Mouse (Mus musculus): ENCODE results near the gene Pxdn. TPM values are rescaled to one million over a fixed set of nuclear protein-coding genes. Genes with fewer than 3 reads are reported as not detected.

Gene Pxdn
- polyA plus RNA-seq, 1 experiment from 2014 or later, result 128 TPM

GRCm38 (mm10) chr12:30023491-30023890 is 86.1 kb downstream of the Pxdn start:
- DNase-seq (ENCODE audit: low spot score), result no peak
- WGBS, result 31% methylated on average over 3 of the region's 3 CpGs
- Histone ChIP-seq H3K4me2 (ENCODE audit: low read depth, low read length) (no peak overlapping the region), H3K36me3 (ENCODE audit: control insufficient read depth, insufficient read depth, low read length) (0 out of 2 replicates have a peak, but pooled peaks cover 6% of the 10 kb centered on the region), H3K4me3 (ENCODE audit: low read depth, low read length) (no peak overlapping the region), H3K4me1 (ENCODE audit: control insufficient read depth, insufficient read depth, low read length) (no peaks in the 10 kb centered on the region; the same call in 1 of the 2 replicates), H3K27ac (replicated peaks; ENCODE audit: low read depth, low read length) (no peak overlapping the region), H3K9ac (ENCODE audit: low read depth, low read length) (no peak overlapping the region), H3K27me3 (replicated peaks; ENCODE audit: control insufficient read depth, insufficient read depth, low read length) (no peaks in the 10 kb centered on the region), H3K9me3 (ENCODE audit: control insufficient read depth, low read length) (no peaks in the 10 kb centered on the region)
- ATAC-seq (ENCODE audit: low read depth), result no peak

DNA sequence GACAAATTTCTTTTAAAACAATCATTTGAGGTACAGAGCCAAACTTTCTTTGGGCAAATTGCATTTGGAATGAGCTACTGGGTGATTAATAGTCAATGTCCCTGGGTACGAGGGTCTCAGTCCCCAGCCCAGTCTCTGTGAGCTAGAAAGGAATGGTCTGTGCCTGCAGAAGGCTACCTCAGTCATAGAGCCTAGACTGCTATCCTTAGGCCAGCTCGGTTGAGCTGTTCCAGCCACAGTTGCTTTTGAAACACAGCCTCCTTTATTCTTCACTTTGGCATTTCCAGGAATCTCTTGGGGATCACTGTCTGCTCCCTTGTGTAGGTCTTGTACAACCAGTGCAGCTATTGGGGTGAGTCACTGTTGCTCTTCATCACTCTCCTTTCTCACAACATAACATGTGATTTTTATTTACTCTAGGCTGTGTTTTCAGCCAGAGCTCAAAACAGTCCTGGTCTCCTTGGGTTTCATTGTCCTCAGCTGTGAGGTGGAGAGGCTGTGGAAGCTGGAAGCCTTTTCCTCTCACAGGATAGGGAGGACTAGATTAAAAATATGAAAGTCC is 86.9 kb downstream of the Pxdn start:
- no peaks in the 10 kb centered on the region; the same call in 1 of the 2 replicates for H3K4me1 ChIP-seq (ENCODE audit: control insufficient read depth, insufficient read depth, low read length)
- no peak overlapping the region for H3K4me2 ChIP-seq (ENCODE audit: low read depth, low read length)
- H3K9ac ChIP-seq (ENCODE audit: low read depth, low read length), result no peak overlapping the region
- no peak for ATAC-seq (ENCODE audit: low read depth)
- no peak overlapping the region for H3K4me3 ChIP-seq (ENCODE audit: low read depth, low read length)
- no peaks in the 10 kb centered on the region for H3K9me3 ChIP-seq (ENCODE audit: control insufficient read depth, low read length)
- 44% methylated on average over 2 of the region's 2 CpGs for WGBS
- H3K36me3 ChIP-seq (ENCODE audit: control insufficient read depth, insufficient read depth, low read length), result 0 out of 2 replicates have a peak, but pooled peaks cover 4% of the 10 kb centered on the region
- no peak overlapping the region for H3K27ac ChIP-seq (replicated peaks; ENCODE audit: low read depth, low read length)
- no peak for DNase-seq (ENCODE audit: low spot score)
- no peaks in the 10 kb centered on the region for H3K27me3 ChIP-seq (replicated peaks; ENCODE audit: control insufficient read depth, insufficient read depth, low read length)

- Histone ChIP-seq H3K9ac (ENCODE audit: low read depth, low read length) (no peak overlapping the region), H3K9me3 (ENCODE audit: control insufficient read depth, low read length) (no peaks in the 10 kb centered on the region), H3K27me3 (replicated peaks; ENCODE audit: control insufficient read depth, insufficient read depth, low read length) (no peaks in the 10 kb centered on the region), H3K27ac (replicated peaks; ENCODE audit: low read depth, low read length) (no peak overlapping the region), H3K4me3 (ENCODE audit: low read depth, low read length) (no peak overlapping the region), H3K4me2 (ENCODE audit: low read depth, low read length) (no peak overlapping the region), H3K36me3 (ENCODE audit: control insufficient read depth, insufficient read depth, low read length) (no peaks in the 10 kb centered on the region), H3K4me1 (ENCODE audit: control insufficient read depth, insufficient read depth, low read length) (no peaks in the 10 kb centered on the region; the same call in 1 of the 2 replicates)
- no peak for ATAC-seq (ENCODE audit: low read depth)
- WGBS, result 57% methylated on average over 3 of the region's 3 CpGs
- DNase-seq (ENCODE audit: low spot score), result no peak
These were observed 90.4 kb downstream of the Pxdn start for GRCm38 (mm10) chr12:30027721-30028340.

DNA sequence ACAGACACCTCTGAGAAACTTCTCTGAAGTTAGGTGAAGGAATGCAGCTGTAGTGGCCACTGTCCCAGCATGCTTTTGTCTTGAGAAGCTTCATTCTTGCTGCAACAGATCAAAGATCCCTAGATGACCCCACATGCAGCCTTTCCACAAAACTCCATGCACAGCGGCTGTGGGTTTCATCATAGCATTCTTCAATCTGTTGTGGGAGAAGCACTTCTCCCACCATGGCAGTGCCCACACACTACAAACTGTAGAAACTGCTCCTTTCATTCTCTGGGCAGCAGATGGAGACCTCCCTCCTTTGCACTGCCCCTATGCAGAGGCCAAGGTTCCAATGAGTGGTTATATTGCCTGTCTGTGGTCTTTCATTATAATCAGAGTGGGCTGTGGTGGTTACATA is 91.7 kb downstream of the Pxdn start:
- Histone ChIP-seq H3K4me3 (ENCODE audit: low read depth, low read length) (no peak overlapping the region), H3K4me1 (ENCODE audit: control insufficient read depth, insufficient read depth, low read length) (no peaks in the 10 kb centered on the region; the same call in 1 of the 2 replicates), H3K9me3 (ENCODE audit: control insufficient read depth, low read length) (no peaks in the 10 kb centered on the region), H3K36me3 (ENCODE audit: control insufficient read depth, insufficient read depth, low read length) (no peaks in the 10 kb centered on the region), H3K27ac (replicated peaks; ENCODE audit: low read depth, low read length) (no peak overlapping the region), H3K27me3 (replicated peaks; ENCODE audit: control insufficient read depth, insufficient read depth, low read length) (no peaks in the 10 kb centered on the region), H3K9ac (ENCODE audit: low read depth, low read length) (no peak overlapping the region), H3K4me2 (ENCODE audit: low read depth, low read length) (no peak overlapping the region)
- ATAC-seq (ENCODE audit: low read depth) (no peak), DNase-seq (ENCODE audit: low spot score) (no peak)
- WGBS, result 94% methylated on average over 1 of the region's 1 CpGs

GRCm38 (mm10) chr12:30030571-30030970 is 93.2 kb downstream of the Pxdn start:
- Histone ChIP-seq H3K4me2 (ENCODE audit: low read depth, low read length) (no peak overlapping the region), H3K4me3 (ENCODE audit: low read depth, low read length) (no peak overlapping the region), H3K4me1 (ENCODE audit: control insufficient read depth, insufficient read depth, low read length) (peaks cover 2% of the 10 kb centered on the region; the same call in 1 of the 2 replicates), H3K27me3 (replicated peaks; ENCODE audit: control insufficient read depth, insufficient read depth, low read length) (no peaks in the 10 kb centered on the region), H3K36me3 (ENCODE audit: control insufficient read depth, insufficient read depth, low read length) (no peaks in the 10 kb centered on the region), H3K9ac (ENCODE audit: low read depth, low read length) (no peak overlapping the region), H3K9me3 (ENCODE audit: control insufficient read depth, low read length) (no peaks in the 10 kb centered on the region), H3K27ac (replicated peaks; ENCODE audit: low read depth, low read length) (no peak overlapping the region)
- 82% methylated on average over 5 of the region's 5 CpGs for WGBS
- ATAC-seq (ENCODE audit: low read depth), result no peak
- no peak for DNase-seq (ENCODE audit: low spot score)

DNA sequence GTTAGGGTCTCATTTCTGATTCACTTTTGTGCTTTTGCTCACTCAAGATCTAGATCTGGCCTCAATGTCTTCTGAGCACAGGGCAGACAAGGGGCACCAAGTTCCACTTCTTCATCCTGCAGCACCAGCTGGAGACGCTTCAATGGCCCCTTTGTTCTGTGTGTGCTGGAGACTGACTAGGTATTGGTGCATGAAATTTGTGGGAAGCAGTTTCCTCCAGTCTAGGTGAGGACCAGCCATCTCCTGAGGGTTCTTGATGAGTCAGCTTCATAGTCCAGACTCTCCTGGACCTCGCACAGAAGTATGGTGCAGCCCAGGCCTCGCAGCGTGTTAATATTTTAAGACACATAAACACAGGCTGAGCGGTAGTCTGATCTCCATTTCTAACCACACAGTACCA is 97.3 kb downstream of the Pxdn start:
- Histone ChIP-seq H3K4me1 (ENCODE audit: control insufficient read depth, insufficient read depth, low read length) (0 out of 2 replicates have a peak, but pooled peaks cover 7% of the 10 kb centered on the region), H3K36me3 (ENCODE audit: control insufficient read depth, insufficient read depth, low read length) (no peaks in the 10 kb centered on the region), H3K4me2 (ENCODE audit: low read depth, low read length) (no peak overlapping the region), H3K9ac (ENCODE audit: low read depth, low read length) (no peak overlapping the region), H3K27me3 (replicated peaks; ENCODE audit: control insufficient read depth, insufficient read depth, low read length) (no peaks in the 10 kb centered on the region), H3K27ac (replicated peaks; ENCODE audit: low read depth, low read length) (no peak overlapping the region), H3K4me3 (ENCODE audit: low read depth, low read length) (no peak overlapping the region), H3K9me3 (ENCODE audit: control insufficient read depth, low read length) (no peaks in the 10 kb centered on the region)
- DNase-seq (ENCODE audit: low spot score) (no peak), ATAC-seq (ENCODE audit: low read depth) (no peak)
- WGBS, result 72% methylated on average over 5 of the region's 5 CpGs

- H3K9ac ChIP-seq (ENCODE audit: low read depth, low read length), result no peak overlapping the region
- DNase-seq (ENCODE audit: low spot score) (no peak), ATAC-seq (ENCODE audit: low read depth) (no peak)
- H3K9me3 ChIP-seq (ENCODE audit: control insufficient read depth, low read length), result no peaks in the 10 kb centered on the region
- H3K4me2 ChIP-seq (ENCODE audit: low read depth, low read length), result no peak overlapping the region
- H3K36me3 ChIP-seq (ENCODE audit: control insufficient read depth, insufficient read depth, low read length), result no peaks in the 10 kb centered on the region
- H3K4me3 ChIP-seq (ENCODE audit: low read depth, low read length), result no peak overlapping the region
- 0 out of 2 replicates have a peak, but pooled peaks cover 7% of the 10 kb centered on the region for H3K4me1 ChIP-seq (ENCODE audit: control insufficient read depth, insufficient read depth, low read length)
- no peaks in the 10 kb centered on the region for H3K27me3 ChIP-seq (replicated peaks; ENCODE audit: control insufficient read depth, insufficient read depth, low read length)
- no peak overlapping the region for H3K27ac ChIP-seq (replicated peaks; ENCODE audit: low read depth, low read length)
- WGBS, result 35% methylated on average over 1 of the region's 1 CpGs
These were observed 98.0 kb downstream of the Pxdn start for GRCm38 (mm10) chr12:30035406-30035805.

GRCm38 (mm10) chr12:30035841-30036568 is 98.6 kb downstream of the Pxdn start:
- no peak for ATAC-seq (ENCODE audit: low read depth)

More at GRCm38 (mm10) chr12:30035841-30036568, 98.6 kb downstream of the Pxdn start:
- Histone ChIP-seq H3K4me1 (ENCODE audit: control insufficient read depth, insufficient read depth, low read length) (0 out of 2 replicates have a peak, but pooled peaks cover 7% of the 10 kb centered on the region), H3K27me3 (replicated peaks; ENCODE audit: control insufficient read depth, insufficient read depth, low read length) (no peaks in the 10 kb centered on the region), H3K4me2 (ENCODE audit: low read depth, low read length) (no peak overlapping the region), H3K4me3 (ENCODE audit: low read depth, low read length) (no peak overlapping the region), H3K9ac (ENCODE audit: low read depth, low read length) (no peak overlapping the region), H3K36me3 (ENCODE audit: control insufficient read depth, insufficient read depth, low read length) (no peaks in the 10 kb centered on the region), H3K27ac (replicated peaks; ENCODE audit: low read depth, low read length) (no peak overlapping the region), H3K9me3 (ENCODE audit: control insufficient read depth, low read length) (no peaks in the 10 kb centered on the region)
- DNase-seq (ENCODE audit: low spot score), result no peak
